Mouse (Mus musculus) cerebellum, adult 2 months (tissue): Measurements from ENCODE around the gene Lsm11.

Experiments
- CTCF ChIP-seq: fragments of 200-500 bp; IDR thresholded peaks from 2 replicates; pipeline ENCODE4 v1.5.1; 2011; ENCODE audit warnings: low read depth, mild to moderate bottlenecking, control low read depth, low read length, moderate library complexity, borderline replicate concordance; ENCODE audit not compliant: insufficient read depth
- POLR2A ChIP-seq: fragments of 200-500 bp; IDR thresholded peaks from 2 replicates; pipeline ENCODE4 v1.6.1; 2011; ENCODE audit warnings: low read length, control low read depth, borderline replicate concordance; ENCODE audit not compliant: insufficient read depth

DNA sequence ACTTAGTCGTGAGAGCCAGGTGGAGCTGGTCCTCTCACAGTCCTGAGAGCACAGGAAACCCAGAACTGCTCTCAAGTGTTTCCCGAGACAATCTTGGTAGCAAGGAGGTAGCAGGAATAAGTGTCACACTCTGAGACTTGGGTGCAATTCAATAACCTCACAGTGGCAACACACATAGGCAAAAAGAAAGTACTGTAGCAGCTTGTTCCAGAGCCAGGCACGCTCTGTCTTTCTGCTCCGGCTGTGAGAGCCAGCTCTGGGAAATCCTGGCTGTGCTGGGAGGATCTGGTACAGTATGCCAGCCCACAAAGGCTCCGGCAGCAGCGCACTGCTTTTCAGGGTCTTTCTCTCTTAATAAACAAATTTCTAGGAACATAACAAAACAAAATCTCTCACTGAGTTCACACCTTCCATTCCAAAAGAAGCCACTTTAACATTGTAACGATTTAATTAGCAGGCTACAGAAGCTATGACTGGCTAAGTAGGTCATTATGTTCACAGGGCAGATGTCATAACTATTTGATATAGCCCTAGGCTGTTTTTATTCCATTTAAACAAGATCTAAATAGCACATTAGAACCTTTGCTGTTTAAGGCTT is 1.5 kb downstream of the Lsm11 start:
- TF ChIP-seq CTCF (no peak), POLR2A (no peak)
